Mouse (Mus musculus) fibroblast of lung, adult 2 months (primary cell): ENCODE results near the gene Ctu2.

Experiments
- DNase-seq: peaks from one replicate; pipeline ENCODE4 v3.0.0-alpha.2; 2011; ENCODE audit warnings: low read depth

The Ctu2 gene

DNA sequence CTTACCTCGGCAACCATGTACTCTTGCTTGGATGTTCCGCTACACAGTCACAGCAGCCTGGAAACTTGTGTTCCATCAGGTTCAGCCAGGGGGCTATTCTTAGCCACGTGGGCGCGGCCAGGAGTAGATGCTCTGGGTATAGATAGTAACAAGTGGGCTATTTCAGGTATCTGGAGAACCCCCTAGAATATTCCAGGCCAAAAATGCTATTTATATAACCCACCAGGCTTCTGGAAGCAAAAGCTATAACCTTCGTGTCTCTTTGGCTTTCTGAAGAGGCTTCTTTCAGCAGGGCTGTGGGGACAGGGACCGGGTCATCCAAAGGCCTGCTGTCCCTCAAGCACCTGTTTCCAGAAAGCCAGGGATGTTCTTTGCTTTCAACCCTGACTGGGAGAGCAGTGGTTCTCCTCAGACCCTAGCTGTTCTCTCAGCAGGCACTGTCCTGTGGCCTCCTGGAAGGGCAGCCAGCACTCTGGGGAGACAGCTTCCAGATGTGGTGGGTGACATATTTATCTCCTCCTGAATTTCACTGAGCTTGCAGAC, 24.7 kb upstream of the Ctu2 start:
- DNase-seq, result no peak

DNA sequence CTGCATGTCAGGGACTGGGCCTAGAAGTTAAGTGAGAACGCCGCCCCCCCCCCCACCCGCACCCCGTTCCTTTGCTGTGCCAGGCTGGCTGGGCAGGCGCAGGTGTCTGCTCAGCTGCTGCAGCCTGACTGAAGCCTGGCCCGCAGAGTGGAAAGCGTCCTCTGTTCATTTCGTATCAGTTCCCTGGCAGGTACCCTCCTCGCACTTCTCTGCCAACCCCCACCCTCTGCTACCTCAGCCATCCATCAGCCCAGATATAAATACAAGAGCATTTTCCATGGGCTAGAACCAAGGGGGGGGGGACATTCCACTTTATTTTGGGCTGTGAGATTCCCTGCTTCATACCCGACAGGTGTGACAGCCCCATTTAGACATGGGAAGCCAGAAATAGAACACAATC, 23.8 kb upstream of the Ctu2 start:
- no peak for DNase-seq

DNA sequence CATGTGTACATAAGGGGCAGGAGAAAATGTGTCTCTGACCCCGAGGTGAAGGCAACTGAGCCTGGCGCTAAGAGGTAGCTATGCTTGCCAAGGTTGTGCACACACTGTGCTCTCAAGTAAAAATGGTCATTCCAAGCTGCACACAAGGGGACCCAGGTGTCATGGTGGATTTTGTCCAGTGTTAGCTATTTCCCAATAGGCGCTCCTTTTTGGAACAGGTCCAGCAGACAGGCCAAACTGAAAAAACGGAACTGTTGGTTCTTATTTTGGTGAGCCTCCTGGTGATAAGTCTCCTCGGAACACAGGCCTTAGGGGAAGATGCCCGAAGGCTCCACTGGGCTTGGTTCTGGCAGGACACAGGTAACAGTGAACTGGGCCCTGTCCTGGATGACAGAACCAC, 21.5 kb upstream of the Ctu2 start:
- DNase-seq, result no peak

DNA sequence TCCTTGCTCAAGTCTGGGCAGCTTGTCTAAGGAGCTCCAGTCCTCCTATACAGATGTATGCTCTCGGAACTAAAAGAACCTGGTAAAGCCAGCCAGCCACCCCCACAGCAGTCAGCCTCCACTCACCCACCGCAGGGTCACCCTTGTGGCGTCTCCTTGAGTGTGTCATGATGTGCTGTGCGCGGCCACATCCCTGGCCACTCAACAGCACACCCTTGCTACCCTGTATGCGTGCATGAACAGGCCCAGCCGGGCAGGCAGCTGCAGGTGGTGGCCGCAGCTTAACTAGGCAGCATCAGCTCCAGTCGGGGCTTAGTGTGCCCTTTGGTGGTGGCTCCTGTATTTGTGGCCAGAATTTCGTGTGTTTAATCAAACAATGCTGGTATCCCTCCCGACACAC, 18.8 kb upstream of the Ctu2 start:
- no peak for DNase-seq

DNA sequence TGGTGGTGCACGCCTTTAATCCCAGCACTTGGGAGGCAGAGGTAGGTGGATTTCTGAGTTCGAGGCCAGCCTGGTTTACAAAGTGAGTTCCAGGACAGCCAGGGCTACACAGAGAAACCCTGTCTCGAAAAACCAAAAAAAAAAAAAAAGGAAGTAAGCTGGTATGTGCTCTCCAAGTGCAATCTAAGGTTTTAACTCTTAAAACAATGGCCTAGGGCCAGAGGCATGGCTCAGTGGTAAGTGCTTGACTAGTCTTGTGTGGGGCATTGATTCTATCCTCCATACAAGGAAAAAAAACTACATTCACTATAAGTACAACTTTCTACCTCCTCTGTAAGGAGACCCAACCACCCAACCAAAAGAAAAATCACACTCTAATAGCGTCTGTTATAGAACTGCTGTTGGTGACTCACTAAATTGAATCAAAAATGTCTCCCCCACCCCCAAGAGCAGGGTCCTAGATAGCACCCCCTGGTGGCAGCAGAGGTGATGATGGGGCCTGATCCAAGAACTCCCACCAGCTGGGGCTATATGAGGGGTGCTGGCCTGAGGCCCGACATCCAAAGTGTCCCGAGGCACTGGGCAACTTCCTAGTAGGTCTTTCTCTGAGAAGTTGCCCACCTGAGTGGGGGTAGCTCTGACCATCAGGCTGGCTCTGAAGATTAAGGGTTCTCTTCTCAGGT, 16.6 kb upstream of the Ctu2 start:
- DNase-seq, result no peak

DNA sequence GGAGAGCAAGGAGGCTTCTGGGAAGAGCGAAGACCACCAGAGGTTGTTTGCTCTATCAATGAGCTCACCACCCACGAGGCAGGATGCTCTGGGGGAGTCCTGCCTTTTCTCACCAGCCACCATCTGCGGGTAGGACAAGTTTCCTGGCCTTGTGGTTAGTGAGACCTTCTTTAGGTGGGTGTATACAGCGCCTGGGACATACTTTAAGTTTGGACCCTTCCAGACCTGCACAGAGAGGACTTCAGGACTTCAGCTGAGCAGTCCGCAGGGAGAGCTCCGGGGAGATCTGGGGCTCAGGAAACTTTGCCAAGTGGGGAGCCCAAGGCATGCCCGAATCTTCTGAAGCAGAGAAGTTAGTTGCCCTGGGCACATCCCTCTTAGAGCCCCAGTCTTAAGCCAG, 16.0 kb upstream of the Ctu2 start:
- DNase-seq, result no peak

DNA sequence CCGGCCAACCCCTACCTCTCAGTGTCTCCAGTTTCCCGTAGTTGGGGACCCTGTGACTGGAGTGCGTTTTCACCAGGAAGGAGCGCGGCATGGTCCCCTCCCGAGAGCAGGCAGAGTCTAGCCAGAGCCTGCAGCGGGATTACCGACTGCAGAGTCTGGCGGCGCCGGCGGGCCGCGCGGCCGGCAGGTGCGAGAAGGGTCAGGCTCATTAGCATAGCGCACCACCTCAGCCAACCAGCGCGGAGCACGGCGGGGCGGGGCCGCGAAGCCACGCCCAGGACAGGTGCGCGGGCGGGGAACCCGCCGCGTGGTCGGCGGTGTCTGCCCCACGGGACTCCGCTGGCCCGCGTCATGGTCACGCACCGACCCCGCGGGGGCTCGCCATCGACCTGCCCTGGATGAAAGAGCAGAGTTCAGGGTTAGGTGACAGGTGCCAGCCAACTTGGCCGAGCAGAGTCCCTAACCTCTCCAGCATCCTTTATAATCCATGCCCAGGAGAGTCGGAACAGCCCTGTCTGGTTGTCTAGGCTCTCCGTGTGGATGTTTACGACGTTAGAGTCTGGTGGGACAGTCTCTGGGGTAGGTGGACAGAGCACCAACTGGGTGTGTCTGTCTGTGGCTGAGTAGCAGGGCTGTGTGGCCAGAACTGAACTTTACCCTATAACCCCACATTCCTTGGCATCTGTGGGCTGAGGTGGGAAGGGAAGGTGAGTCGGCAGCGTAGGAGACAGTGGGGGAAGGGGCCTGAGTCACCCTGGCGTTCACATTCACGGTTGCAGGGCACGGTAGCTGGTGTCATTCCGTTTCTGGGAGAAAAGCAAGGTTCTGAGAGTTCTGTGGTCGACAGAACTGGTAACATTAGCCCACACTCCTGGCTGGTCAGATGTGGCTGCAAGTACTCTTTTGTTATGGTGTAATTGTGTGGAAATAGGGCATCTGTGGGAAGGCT, 15.1 kb upstream of the Ctu2 start, which contains the start of gene Snai3:
Gene Snai3 (minus strand): TSS at position 210 of the 949 bp plus-strand sequence.
- peak; percentile 51 for DNase-seq

DNA sequence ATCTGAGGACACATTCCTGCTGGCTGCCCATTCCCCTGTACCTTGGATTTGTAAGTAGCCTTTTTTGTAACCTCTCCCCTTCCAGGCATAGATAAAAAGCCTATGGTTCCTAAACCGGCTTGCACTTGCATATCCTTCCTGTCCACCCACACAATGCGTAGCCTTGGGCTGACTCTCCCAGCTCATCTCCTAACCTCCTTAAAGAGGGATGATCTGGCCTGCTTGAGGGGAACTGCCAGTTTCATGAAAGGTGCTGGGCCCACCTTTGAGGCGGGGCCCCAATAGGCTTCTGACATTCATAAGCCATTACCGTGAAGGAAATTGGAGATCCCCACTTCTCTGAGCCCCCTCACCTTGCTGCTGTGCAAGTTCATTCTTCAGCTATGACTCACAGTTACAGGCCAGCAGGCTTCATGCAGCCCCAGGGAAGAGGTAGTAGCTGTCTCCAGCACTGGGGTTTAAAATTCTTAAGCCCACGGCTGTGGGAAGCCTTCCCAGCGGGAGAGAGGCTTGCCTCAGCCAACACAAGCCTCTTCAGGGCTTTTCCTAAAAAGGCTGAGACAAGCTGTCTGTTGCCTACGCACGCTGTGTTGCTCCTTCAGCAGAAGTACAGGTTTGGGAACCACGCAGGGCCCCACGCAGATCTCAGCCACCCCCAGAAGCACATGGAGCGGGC, 14.3 kb upstream of the Ctu2 start:
- DNase-seq, result no peak

DNA sequence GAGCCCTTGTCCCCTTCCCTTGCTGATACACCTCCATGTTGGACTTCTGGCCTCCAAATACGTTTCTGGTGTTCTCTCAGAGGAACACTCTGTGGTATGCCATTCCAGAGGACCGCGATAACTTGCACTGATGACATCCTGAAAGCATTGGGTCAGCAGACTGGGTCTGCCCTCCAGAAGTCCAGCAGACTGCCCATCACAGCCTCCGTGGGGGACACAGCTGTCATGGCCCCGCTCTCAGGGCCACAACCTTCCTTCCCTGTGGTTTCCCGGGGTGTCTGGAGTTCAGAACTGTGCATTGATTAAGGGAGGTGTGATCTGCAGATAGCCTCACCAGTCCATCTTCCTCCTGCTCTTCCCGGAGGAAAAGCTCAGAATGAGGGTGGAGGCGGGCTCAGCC, 13.4 kb upstream of the Ctu2 start:
- no peak for DNase-seq

DNA sequence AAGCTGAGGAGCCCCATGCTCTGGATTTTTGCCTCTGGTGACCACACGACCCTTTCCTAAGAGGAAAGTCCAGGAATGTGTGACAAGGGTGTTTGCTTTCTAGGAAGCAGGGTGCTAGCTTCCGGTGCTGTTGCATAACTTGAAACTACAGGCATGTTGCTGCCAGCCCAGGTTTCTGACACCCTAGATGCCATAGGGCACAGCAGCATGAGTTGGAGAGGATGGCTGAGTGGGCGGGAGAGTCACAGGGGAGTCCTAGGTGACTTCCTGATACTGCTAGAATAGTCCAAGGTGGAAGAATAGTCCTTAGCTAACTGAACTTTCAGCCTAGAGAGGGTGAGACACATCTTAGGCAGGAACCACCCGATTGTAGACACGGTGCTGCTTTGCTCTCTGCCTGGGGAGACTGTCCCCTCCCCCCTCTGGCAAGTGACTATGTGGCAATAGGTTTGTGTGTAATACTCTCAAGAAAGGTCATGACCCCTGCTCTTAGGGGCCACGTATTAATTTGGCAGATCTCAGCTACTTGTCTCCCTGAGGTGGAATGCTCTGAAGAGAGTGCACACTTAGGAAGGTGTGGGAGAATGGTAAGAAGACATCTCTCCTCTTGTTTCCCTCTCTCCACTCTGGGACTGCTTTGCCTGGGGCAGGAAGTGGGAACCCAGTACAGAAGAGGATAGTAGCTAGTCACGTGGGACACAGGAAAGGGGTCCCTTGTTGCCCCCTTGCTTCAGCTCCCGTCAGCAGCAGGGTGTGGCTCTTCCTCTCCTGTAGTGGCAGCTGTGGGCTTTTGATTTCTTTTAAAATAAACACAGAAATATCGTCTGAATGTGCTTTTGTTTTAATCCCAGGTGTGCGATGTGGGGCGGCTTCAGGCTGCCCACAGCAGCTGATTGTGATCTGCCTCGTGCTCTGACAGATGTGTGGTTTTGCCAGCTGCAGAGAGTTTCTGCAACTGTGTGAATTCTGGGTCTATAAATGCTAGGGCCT, 12.0 kb upstream of the Ctu2 start:
- no peak for DNase-seq

DNA sequence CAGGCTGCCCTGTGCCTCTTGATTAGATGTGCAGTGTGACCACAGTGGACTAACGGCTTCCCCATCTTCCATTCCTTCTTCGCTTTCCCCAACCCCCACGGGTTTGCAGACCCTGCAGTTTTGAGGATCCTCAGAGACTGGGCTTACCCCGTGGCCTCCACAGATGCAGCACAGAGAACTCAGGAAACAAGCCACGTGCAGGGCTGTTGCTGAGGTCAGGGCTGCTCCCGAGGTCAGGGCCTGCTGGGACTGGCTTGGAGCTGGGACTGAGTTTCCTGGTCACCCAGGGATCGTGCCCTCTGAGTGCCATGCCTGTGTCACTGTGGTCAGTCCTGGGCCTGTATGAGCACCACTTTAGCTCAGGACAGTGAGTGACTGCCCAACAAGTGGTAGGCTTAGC, 11.0 kb upstream of the Ctu2 start:
- no peak for DNase-seq

DNA sequence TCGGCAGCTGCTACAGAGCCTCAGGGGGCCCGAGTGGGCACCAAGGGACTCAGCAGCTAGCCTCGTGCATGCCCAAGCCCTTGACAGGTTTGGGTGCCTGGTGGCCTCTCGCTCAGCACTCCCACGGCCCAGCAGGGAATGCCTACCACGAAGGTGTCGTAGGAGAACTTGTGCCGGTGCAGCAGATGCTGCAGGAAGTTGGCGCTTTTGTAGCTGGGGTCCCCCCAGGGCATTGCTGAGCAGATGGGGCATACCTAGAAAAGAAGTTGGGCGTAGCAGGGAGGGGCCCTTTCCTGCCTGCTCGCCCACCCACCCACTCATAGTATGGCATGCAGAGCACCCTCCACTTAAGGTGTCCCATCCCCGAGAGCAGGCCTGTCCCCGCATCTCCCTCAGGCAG, 8.1 kb upstream of the Ctu2 start:
- no peak for DNase-seq

DNA sequence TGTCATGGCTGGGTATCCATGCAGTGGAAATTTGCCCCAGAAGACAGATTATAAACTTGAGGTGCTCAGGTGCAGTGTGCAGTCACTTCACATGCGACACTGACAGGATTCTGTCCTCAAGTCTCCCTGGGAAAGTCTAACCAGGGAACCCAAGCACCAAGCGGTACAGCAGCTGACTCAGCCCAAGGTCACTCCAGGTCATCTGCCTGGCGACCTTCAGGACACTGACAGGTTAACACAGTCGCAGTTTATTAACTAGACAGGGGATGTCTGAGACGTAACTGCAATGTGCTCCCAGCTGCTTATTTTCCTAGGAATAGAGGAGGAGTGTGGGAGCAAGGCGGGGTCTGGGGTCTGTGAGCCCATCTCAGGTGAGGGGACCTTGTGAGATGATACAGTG, 6.5 kb upstream of the Ctu2 start:
- no peak for DNase-seq

DNA sequence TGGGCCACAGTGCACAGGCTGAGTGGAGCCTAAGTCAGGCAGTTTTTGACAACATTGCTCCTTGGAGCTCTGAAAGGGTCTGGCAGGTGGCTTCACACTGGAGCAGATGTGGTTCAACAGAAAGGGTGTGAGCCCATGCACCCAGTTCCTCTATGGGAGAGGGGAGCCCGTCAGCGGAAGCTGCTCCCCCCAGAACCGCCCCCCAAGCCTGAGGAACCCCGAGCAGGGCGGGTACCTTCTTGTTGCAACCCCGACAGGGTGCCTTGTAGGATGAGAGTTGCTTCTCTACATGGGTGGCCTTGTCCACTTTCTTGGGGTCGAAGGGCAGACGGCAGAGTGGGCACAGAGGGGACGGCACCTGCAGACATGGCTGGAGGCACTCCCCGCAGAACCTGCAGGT, 6.0 kb upstream of the Ctu2 start:
- no peak for DNase-seq

DNA sequence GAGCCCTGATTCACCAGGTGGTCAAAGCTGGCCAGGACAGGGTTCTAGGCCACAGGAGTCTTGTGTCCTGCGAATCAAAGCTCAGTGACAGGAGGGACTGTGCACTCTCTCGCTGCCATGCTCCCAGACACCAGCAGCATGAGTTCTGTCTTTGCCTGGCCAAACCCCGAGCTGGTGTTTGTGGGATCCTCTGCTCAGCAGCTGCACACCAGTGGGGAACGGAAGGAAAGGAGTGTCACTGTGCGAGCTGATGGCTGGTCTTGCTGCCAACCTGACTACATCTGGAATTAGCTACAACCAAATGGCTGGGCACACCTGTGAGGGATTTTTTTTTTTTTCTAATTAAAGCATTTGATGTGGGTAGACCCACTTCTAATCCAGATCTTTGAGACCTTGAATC, 5.3 kb upstream of the Ctu2 start:
- DNase-seq, result no peak

DNA sequence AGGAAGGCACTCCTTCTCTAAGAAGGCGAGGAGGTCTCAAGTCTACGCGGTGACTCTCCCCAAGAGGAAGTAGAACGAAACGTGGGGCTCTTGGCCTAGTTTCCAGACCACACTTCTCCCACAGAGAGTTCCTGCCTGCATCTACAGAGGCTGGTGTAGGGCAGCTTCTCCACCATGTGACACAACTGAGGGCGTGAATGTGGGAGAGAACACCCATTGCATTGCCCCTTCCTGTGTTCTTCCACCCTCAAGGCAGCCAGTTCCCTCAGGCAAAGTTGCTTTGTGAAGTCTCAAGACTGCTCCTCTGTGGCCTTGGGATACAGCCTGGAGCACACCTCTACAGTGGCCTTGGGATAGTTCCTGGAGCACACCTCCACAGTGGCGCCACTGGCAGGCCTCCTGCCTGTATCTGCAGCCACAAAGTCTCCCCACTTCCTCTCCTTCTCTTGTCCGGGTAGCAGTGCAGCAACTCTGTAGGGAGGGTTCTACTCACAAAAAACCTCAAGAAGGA, 2.0 kb upstream of the Ctu2 start:
- DNase-seq, result no peak

DNA sequence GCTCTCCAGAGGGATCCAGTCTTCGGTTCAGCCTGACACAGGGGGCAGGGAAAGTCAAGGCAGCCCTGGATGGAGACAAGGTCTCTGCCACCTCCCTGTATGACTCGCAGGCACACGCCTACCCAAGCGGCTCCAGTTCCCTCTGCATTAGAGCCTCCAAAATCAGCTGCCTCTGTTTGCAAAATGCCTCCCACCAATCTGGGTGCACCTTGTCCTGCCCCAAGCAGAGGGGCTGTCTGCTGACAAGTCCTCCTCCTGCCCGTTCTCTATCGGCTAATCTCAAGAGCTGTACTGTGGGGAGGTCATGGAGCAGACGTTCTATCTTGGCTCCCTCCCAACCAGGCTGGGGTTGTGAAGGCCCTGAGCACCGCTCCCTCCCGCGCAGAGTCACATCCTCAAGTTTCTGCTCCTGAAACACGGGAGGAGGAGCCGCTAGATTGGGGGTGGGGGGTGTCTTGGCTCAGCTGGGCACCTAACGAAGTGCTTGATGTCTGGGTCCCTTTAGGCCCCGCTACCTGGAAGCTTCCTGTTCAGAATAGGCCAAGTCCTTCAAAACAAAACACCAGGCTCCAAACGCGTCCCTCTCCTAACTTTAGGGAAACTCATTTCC, 887 bp upstream of the Ctu2 start:
- DNase-seq, result peak; percentile 4

DNA sequence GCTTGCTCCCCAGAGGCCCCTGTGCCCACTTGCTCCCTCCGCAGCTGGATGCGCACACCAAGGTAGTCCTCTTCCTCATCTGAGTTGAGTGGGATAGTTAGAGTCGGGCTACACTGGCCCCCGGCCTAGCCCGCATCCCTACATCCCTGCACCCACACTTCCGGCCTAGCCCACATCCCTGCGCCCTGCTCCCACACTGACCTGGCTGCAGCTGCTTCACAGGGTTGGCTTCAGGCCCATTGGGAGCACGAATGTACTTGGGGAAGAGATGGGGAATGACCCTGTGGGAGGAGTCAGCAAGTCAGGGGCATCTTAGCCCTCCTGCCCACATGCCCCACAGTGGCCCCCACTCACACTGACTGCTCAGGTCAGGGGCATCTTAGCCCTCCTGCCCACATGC, 6.5 kb downstream of the Ctu2 start:
- no peak for DNase-seq

DNA sequence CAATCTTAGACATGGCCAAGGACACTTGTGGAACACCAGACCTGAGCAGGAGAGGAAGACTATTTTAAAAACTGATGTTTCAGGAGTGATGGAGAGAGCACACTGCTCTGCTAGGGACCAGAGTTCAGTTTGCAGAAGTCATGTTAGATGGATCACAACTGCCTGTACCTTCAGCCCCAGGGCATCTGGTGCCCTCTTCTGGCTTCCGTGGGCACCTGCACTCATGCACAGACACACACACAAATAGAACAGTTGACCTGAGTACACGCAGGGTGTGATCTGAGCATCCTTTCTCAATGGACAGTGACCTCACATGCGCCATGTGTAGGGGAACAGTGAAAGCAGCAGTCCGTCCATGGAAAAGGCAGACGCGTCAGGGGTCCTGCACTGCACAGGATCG, 7.9 kb downstream of the Ctu2 start:
- DNase-seq, result no peak

DNA sequence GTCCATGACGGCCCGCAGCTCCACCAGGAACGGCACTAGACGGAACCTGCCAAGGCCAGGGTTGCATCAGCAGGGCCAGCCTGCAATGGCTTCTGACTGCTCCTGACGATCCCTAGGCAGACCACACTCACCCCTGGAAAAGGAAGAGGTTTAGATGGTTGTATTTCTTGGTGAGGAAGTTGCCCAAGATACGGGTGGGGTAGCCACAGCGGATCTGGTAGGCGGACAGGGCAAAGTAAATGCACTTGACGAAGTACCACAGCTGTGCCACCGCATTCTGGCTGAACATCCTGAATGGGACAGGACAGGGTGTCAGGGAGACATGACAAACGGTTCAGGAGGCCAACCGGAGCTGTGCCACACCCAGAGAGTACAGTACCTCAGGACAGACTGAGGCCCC, 8.9 kb downstream of the Ctu2 start:
- DNase-seq, result no peak

DNA sequence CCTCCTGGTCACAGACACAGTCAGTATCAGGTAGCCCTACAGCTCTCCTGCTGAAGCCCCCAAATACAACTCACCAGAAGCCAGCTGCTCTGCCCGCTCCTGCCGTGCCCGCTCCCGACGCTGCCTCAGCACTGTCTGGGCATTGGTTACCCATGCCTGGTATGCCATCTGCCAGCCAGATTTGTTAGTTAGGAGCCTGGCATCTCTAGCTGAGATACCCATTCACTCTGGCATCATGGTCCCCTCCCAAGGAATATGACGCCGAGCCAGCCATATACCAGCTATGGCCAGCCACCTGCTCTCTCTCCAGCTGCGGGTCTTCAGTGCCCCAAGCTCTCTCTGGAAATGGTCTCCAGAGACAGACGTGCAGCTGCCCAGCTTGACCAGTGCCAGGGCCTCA, 12.4 kb downstream of the Ctu2 start:
- no peak for DNase-seq
